Mouse (Mus musculus) B cell, adult (primary cell): ENCODE data around the gene Fitm2. TPM values are rescaled to one million over a fixed set of nuclear protein-coding genes. Genes with fewer than 3 reads are reported as not detected.

Experiments
- total RNA-seq: library from RNA; stranded (reverse); gene quantifications from 4 replicates; pipeline ENCODE4 v1.2.4, GENCODE M21; 2023; ENCODE audit not compliant: inconsistent age

Gene Fitm2
- 2.9 to 4.8 TPM (median 4.1 TPM) in 4 replicates for total RNA-seq

GRCm38 (mm10) chr2:163472466-163472851 lies at the start of gene Fitm2:
Gene Fitm2, minus strand, starts transcription at chr2:163472629.

DNA sequence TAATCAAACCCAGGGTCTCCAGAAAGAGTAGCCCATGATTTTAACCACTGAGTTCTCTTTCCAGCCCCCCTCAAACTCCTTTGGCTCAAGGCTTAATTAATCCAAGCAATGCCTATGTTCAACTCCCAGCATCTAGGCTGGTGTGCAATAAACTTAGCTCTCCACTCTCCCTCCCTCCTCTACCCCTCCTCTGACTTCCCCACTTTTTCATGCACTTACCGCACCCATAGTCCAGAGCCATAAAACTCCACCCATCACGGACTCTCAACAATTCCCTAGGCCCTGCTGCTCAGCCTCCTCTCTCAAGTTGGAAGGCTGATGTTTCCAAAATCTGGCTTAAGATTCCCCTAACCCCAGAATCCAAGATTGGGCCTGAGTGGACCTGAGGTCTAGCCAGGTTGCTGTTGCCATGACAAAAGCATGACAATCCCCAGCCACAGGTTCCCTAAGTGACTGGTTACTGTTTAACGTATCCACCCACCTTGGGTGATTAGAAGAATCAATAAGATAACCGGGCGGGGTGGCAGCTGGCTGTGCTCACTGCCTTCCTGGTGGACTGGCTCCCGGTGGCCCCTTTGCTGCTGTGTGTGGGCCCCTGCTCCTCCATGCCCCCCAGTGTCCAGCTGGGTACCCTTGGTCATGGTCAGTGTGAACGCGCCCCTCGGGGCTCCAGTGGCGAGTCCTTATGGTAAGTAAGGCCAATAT lies 34.0 kb upstream of the Fitm2 start, which contains the start of gene Hnf4a:
Gene Hnf4a (plus strand): TSS at position 509 of the 705 bp plus-strand sequence.

GRCm38 (mm10) chr2:163492018-163492417 lies 19.6 kb upstream of the Fitm2 start, which contains the start of gene R3hdml:
Gene R3hdml, plus strand, starts transcription at chr2:163492318.

GRCm38 (mm10) chr2:163438246-163438618 lies 34.2 kb downstream of the Fitm2 start, which contains the start of gene Gdap1l1:
Gene Gdap1l1, plus strand, starts transcription at chr2:163438476.

DNA sequence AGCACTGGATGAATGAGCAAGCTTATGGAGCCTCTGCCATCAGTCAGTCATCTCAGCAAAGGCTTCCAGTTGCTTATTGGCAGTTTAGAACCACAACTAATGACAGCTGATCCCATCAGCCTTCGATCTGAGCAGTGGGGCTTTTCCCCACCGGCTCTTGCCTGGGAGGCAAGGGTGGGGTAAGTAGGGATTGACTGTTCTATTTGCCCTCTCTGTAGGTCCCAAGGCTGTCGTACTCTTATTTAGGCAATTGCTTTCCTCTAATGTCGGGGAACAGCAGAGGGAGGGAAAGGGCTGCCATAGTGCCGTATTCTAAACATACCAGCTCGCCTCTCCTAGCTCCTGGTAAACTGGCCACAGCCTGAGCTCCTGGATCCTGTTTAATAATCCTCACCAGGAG lies 47.8 kb downstream of the Fitm2 start, which contains the start of gene Oser1:
Gene Oser1 (minus strand): TSS at position 101 of the 400 bp plus-strand sequence.

Other genes starting within 250 kb of the Fitm2 start
- gene Jph2, start 74.6 kb downstream of the Fitm2 start, total RNA-seq: not detected in 4 replicates
- 125 to 155 TPM (median 138 TPM) in 4 replicates for gene Oser1, start 47.9 kb downstream of the Fitm2 start, total RNA-seq
- gene Gdap1l1, start 34.2 kb downstream of the Fitm2 start, total RNA-seq: not detected in 4 replicates
- gene R3hdml, start 19.7 kb upstream of the Fitm2 start, total RNA-seq: not detected in 4 replicates
- not detected in 4 replicates for gene Hnf4a, start 34.2 kb upstream of the Fitm2 start, total RNA-seq
- gene Ttpal, start 129.7 kb upstream of the Fitm2 start, total RNA-seq: 206 to 224 TPM (median 216 TPM) in 4 replicates
- 1,527 to 1,585 TPM (median 1,561 TPM) in 4 replicates for gene Serinc3, start 172.5 kb upstream of the Fitm2 start, total RNA-seq
- gene Pkig, start 185.8 kb upstream of the Fitm2 start, total RNA-seq: 253 to 312 TPM (median 261 TPM) in 4 replicates